Mouse (Mus musculus): ENCODE measurements around the gene Ubl3.

Gene Ubl3

DNA sequence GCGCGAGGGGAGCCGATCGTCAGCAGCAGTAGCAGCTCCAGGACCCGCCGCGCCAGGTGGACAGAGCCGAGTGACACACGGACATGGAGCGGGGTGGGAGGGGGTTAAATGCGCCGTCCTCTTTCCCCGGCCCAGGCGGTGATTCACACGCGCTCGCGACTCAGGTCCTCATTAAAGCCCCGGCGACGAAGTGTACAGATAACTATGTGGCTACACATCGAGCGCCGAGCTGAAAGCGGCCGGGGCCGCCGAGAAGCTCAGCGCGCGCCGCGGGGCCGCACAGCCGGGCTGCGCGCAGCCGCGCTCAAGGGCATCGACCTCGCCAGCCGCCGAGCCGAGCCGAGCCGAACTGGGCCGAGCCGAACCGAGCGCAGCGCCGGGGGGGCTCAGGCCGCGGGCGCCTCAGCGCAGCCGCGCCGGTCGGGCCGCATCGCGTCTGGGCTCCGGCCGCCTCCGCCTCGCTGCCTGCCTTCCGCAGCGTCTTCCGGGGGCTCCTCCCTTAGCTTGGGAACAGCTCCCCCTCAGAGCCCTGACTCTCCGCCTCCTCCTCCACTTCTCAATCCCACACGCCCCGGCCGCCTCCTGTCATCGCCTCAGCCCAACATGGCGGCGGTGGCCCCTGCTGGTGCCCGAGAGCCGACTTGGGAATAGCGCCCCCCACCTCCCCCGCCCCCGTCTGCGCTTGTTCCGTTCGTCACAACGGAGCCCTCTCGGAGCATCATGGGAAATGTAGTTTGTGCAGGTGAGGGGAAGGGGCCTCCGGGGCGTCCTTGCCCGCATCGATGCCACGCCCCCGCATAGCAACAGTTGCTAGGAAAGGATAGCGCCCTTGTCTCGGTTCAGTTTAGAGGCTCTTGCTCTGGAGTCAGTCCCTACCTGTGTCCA, at the start of gene Ubl3:
TSS of gene Ubl3 (minus strand) at position 603 of the 885 bp plus-strand sequence.
- peak; percentile 93 for DNase-seq

DNA sequence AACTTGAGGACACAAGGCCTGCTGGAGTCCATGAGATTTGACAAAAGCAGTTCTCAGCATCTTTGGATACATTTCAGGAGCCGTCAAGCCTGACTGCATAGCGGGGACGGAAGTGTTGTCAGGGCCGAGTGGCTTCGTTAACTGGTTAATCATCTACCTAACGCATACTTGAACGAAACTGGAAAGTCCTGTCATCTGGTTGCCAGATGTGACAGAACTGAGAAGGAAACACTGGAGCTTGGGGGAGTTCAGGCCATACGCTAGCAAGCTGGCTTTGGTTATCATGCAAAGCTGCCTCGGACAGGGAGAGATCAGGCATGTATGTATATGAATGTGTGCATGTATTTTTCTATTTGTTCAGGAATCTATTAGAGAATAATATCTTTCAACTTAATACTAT, 45.8 kb upstream of the Ubl3 start:
- peak; percentile 76 for DNase-seq

DNA sequence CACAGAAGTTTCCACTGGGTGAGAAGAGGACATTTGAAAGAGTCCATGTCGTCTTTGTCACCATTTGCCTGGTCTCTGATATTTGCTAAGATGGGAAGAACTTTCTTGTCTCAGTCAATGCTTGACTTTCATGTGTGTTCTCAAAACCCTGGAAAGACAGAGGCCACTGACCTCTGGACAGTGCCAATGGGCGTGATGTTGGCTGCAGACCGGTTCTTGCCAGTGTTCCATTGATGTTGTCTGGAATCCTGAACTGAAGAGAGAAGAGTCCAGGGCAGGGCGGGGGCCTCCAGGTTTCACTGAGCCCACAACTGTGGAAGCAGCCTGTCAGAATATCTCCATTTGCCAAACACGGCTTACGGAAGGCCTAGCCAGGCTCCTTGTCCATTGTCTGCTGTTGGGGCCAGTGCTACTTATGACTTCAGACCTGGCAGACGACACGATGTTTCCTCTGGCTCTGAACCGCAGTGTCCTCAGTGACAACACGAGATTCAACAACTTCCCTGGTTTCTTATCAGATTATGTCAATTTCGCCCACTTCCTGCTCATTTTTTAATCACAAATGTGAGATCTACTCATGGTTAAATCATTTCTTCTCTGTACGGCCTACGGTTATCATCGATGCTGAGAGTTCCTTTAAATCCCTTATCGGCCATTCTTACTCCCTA, 43.6 kb upstream of the Ubl3 start:
- DNase-seq, result peak; percentile 56

DNA sequence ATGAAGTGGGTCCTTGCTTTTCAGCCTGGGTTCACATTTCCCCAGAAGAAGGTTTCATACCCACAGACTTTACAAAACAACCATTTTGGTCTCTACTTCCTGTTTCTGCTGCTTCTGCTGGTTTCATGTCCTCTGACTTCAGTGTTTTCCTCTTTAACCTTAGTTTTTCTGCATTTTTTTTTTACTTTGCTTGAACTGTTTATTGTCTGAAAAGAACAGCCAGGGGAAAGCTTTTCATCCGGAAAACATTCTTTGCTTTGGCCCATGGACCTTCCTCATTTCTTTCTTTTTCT, 42.8 kb upstream of the Ubl3 start:
- no peak for DNase-seq

DNA sequence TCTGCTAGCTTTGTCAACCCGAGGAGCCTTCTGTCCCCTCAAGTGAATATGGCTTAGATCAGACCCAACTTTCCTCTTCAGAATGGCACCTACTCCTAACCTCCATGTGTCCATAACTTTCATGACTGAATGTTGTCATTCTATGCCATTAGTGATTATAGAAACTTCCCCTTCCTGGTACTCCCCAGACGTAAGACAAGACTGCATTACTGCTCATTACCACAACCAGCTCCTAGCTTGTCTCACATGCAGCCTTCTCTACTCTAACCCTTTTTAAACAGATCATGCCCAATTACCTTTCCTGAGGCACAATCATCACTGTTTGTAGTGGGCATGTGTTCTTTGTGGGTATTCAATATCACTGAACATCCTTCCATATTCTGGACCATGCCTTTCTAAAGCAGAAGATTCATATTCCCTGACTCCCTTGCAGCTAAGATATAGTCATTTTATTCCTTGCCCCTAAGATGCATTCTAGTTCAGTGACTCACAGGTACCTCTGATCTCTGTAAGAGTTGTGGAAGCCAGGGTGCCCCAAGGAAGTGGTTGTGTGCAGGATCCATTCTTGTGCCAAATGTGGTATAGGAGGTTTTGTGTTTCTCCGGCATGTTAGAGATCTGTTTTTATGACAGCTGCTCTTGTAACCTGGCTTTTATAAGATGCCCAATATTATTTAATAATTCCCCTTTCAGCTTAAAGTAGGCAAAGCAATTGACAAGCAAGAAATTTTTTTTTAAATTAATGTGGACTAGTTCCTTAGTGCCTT, 42.3 kb upstream of the Ubl3 start:
- DNase-seq, result no peak

DNA sequence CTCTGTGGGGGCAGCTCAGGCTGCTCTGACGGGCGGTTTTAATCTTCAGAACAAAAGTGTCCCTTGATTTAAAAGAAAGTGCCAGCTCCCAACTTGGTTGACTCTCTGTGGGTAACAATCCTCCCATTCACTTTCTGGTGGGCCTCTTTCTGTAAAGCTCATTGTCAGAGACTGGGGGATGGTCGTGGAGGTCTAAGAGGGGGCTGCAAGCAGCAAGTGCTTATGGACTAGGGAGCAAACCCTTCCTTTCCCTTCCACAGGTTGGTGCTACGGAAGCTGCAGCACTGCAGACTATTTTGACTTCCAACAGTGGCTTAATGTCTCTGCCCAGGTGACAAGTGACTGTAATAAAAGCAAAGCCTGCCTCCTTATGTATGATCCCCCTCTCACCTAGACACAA, 41.0 kb upstream of the Ubl3 start:
- no peak for DNase-seq

DNA sequence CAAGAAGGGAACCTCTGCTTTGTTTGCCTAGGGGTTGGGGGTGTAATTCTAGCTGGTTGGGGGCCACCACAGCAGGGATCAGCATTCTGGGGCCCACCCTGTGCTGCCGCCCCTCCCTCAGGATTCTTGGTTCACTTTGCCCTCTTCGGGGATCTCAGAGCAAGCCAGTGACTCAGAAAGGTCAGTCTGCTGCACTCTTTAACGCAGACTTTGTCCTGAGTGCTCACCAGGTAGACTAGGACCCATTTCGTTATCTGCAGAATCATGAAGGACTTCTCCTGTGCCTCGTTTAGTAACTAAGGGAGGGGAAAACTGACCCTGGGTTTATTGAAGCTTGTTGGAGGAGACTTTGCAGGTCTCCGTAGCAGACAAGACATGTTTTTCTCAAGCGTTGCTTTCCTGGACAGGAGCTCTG, 38.9 kb upstream of the Ubl3 start:
- DNase-seq, result no peak

DNA sequence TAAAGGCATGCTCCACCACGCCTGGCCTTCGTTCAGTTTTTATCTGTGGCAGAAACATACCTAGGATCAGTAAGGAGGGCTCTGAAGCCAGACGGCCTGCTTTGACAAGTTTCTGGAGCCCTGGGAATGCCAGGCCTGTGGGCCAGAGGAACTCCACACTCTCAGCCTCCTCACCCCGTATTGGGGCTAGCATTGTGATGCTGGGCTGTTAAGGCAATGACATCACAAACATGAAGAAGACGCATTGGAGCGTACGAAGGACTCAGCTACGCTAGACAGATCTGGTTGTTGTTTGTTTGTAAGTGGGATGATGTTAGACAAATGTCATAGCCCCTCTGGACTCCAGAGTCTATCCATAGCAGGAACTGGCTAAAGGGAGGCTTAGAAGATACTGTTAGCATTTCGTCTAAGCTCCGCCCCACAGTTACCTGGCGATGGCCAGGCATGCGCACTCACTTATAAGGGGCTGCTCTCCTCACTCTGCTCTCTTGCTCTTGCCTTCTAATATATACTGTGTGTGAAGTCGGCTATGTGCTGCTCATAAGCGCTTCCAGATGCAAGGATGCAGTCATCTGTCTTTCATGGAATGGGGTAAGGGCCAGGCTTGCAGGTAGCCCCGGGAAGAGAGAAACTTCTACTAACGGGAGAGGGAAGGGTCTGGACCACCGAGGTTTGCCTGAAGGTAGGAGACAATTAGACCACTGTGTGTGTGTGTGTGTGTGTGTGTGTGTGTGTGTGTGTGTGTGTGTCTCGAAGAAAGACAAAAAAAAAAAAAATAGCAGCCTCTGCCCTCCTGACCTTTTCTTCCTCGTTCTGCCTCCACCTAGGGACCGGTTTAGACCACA, 38.2 kb upstream of the Ubl3 start:
- no peak for DNase-seq

DNA sequence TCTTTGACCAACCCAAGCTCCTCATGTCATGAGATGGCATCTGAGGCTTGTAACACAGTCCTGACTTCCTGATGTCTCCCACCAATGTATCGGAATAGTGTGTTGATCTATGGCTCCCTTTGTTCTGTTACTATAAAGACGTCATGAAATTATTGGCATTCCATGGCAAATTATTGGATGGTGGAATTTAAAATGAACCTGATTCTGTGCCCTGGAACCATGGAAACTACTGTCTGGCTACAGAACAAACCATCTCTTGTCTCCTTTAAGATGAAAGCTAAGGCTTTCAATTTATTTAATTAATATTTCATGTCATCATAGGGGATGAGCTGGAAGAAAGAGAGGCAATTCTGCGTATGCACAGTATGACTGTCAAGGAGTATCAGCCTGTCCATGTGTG, 36.4 kb upstream of the Ubl3 start:
- no peak for DNase-seq

DNA sequence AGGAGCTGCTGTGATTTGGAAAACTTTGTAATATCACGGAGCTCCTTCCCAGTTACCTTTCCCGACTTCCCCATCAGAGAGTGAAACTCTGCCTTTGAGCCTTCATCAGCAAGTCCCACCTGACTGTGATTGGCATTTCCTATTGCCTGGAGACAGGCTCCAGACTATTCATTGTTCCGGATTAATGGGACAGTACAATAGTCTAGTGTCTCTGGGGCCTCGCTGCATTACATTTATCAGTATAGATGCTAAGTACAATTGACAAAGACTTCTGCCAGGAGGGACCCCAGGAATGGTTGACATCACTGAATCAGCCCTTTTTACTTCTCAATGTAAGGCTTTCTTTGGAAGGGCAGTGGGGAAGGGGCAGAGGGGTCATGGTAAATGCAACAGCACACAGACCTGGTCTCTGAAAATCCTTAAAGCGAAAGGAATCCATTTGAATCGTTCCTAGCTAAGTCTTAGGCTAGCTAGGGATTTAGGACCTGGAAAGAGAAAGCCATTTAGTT, 35.6 kb upstream of the Ubl3 start:
- no peak for DNase-seq

DNA sequence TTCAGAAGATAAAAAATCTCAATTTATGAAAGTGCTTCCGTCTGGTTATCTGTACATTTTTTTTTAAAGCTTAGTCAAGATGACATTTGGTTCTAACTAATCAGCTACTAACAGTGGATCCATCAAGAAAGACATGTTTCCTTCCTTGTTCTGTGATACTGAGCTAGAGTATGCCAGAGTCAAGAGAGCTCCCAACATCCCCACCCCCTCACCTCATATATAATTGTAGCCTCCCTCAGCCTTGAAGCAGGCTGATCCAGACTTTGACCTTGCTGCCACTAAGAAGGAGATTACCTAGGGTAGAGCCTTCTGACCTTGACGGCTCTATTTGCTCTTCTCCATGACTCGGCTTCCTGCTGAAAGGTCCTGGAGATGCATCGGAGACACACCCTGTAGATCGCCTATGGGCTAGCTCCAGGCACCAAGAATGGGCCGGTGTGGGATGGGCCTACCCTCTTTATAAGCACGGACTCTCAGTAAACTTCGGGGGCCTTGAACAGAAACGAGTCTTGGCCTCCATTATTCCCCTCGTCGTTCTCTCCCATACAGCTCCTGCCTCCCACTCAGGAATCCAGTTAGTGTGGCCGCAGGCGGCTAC, 27.9 kb upstream of the Ubl3 start:
- DNase-seq, result no peak

DNA sequence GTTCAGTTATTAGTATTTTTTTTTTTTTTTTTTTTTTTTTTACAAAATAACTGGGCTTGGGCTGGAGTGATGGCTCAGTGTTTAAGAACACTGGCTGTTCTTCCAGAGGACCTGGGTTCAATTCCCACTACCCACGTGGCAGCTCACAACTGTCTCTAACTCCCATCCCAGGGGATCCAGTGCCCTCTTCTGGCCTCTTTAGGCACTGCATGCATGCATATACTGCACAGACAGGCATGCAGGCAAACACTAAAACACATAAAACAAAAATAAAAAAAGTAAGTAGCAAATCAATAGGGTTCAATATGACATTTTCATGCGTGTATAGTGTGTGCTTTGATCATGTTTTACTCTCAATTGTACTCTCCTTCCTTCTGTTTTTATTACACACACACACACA, 26.6 kb upstream of the Ubl3 start:
- no peak for DNase-seq

DNA sequence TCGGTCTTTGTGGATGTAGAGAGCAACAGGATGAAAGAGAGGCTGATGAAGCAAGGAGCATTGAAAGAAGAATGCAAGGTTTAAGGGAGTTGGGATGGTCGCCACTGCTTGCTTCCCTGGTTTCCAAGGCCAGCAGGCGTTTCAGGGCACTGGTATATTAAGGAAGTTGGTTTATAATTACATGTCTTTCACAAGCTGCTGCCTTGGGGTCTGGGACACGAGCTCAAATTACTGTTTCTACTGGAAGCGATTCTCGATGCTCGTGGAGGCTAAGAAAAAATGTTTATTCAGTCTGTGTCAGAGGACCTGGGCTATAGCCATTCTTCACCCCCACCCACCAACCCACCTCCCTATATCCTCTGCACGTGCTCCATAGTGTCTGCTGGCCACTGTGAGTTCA, 25.8 kb upstream of the Ubl3 start:
- no peak for DNase-seq

DNA sequence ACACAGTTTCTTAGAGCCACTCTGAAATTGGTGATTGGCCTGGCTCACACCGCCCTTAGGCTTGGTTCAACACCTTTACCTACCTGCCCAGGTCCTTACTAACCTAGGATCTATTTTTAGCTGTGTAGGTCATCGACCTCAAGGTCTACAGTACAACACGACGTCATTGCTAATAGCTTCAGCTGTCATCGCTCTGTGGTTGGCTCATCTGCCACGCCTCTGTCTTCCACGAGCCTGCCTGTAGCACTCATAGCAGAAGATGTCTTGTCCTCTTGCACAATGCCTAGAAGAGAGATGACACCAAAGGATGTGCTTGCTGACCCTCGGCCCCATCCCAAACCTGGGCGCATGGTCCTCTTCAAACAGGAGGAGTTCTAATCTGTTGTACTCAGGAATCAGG, 24.7 kb upstream of the Ubl3 start:
- no peak for DNase-seq

DNA sequence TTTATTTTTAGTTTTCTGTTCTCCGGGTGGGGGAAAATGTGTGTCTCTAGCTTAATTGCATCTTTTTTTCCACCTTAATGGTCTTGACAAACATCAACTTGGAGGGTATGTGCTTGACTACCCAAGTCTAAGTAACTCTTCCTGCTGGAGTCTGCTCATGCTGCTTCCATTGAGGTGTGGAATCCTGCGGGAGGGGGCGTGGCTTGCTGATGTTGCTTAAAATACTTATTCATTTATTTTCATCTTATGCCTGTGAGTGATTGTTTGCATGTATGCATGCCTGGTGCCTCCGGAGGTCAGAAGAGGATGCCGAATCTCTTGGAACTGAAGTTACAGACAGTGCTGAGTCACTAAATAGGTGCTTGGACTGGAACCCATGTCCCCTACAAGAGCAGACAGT, 22.6 kb upstream of the Ubl3 start:
- no peak for DNase-seq

DNA sequence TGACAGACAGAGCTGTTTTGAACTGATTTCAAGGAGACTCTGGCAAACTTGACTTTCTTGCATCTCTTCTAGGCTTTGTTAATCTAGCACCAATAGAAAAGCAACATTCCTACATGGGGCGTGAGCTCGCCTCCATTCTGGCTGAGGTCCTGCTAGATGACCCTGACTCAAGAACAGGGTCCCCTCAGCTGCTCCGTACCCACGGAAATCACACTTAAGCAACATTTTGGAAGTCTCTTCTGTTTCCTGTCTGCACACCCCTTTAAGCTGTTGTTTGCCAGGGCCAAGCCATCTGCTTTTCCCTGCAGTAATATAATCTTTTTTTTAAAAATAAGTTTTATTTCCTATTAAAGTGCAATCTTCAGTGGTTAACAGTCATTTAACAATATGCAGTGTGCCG, 20.1 kb upstream of the Ubl3 start:
- DNase-seq, result no peak

DNA sequence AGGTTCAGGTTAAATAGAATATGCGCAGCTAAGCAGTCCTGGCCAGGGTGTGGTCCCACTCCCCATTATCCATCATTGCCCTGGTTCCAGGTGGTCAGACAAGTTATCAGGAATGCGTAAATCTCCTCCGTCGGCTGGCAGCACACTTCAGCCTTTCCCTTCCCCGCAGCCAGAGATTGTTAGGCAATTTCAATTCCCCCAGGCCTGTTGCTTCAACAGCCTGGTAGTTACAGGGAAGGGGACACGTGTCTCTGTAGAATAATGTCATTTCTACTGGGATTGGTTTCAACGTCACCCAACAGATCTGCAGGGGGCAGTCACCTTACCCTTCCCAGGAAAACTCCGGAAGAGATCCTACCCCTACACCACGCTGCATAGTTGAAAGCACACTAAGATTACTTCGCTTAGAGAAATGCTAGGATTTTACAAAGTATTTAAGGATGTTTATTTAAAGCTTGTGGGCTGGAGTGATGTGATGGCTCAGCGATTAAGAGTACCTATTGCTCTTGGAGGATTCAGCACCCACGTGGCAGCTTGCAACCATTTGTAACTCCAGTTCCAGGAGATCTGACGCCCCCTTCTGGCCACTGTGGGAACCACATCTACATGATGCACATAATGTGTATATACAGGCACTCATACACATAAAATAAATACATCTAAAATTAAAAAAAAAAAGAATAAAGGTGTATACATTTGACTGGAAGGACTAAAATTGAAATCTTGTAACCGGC, 18.1 kb upstream of the Ubl3 start:
- no peak for DNase-seq

DNA sequence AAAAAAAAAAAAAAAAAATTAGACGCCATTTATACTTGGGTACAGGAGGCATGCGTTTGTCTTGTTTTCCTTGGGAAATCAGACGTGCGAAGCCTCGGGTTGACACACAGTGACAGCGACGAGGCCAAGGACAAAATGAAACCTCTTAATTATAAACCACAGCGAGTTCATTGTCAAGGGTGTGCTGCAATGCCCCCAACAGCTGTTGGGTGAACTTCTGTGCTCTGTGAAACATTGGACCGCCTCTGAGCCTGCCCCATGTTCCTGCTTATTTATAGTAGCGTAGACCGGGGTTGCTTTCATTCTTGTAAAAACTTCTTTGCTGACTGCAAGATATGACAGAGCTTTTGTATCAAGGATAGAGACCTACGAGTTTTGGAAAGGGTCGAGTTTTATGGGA, 16.9 kb upstream of the Ubl3 start:
- DNase-seq, result peak; percentile 60

DNA sequence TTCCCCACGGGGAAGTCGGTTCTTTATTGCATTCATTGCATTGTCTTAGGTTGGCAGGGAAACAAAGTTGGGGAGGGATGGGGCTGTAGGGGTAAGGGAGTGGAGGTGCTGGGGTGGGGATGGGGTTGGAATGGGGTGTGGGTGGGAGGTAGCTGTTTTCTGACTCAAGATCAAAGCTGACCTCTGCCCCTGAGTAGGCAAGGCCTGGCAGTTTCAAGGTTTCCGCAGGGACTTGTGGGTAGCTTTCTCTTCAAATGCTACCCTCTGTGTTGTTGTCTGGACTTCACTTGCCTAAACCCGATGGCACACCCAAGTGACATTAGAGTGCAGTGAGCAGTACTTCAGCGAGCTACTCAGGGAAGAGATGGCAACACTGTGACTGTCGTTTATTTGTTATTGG, 13.0 kb upstream of the Ubl3 start:
- no peak for DNase-seq

DNA sequence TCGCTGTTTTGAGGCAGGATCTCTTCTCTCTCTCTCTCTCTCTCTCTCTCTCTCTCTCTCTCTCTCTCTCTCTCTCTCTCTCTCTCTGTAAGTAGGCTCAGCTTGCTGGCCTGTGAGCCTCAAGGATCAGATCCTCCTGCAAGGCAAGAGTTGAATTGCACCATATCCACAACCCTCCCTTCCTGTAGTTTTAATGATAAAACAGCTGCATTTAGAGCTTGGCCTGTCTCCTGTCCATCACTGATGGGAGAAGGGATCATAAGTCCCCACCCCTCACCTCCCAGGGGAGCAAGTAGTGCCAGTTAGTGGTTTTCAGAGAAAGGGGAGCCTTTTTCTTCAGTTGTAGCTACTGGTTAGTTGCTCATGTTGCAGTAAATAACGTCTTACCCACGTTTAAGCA, 11.5 kb upstream of the Ubl3 start:
- no peak for DNase-seq

DNA sequence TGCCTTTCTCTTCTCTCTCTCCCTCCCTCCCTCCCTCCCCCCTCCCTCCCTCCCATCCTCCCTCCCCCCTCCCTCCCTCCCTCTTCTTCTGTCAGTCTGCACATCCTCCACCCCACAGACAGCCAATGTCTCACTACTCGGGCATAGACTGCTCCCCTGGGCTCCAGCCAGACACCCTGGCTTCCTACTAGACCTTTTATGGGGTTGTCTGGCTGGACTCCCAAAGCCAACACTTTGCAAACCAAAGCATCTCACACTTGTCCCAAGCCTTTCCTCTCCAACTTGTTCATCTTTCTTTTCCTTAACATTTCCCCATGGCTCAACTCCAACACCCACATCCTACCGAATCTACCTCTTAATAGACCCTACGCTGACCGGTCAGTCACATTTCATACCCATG, 10.7 kb upstream of the Ubl3 start:
- DNase-seq, result no peak

DNA sequence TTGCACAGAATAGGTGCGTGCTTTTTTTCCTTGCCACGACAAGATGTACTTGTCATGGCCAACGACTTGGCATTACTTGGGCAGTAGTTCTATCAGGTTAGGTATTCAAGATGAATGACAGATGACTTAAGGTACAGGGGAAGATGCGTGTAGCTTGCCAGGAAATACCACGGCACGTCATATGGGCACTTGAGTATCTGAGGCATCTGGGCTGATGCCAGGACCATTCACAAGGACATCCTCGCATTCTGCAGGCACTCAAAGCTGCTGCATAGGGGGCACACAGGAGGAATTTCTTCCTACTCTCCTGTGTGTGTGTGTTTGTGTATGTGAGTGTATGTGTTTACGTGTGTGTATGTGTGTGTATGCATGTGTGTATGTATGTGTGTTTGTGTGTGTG, 9.6 kb upstream of the Ubl3 start:
- DNase-seq, result no peak

Data from kidney, adult 11 months (tissue).